Mouse (Mus musculus): ENCODE measurements around the gene 2300003K06Rik. TPM values are rescaled to one million over a fixed set of nuclear protein-coding genes. Genes with fewer than 3 reads are reported as not detected.
"Not testable (repeated sequence)": the region's sequence is repeated elsewhere in the genome, so short reads cannot be mapped to it uniquely, and the experiment has no call there.

The 2300003K06Rik gene
- not detected in 2 replicates for polyA plus RNA-seq (2016; fragmentation: Nextera tagmentation; extraction: Ambion mirVana)

DNA sequence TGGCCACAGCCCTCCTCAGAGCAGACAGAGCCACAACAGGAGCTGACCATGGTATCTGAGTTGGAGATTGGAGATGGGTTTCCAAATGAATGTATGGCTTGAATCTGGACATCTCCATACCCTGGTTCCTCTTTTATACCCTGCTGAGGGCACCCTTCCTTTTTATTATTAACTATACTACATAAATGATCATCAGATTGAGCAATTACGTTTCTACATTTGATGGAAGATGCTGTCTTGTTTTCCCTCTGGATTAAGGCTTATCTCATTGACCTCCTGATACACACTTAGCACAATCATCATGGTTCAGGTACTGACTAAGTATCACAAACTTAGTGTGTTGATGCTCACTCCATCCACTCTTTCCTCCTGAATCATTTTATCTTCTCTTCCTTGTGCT lies at the start of gene 2300003K06Rik:
TSS of gene 2300003K06Rik (minus strand) at position 101 of the 400 bp plus-strand sequence.
- DNase-seq (ENCODE audit: low spot score), result no peak
- no peaks in the 10 kb centered on the region for H3K27me3 ChIP-seq (ENCODE audit: insufficient read depth, poor library complexity, severe bottlenecking)
- 68% methylated on average over 1 of the region's 1 CpGs for WGBS
- no peak within 1 kb of the TSS for H3K27ac ChIP-seq
- H3K36me3 ChIP-seq, result no peaks in the 10 kb centered on the region
- no peaks in the 10 kb centered on the region for H3K9me3 ChIP-seq
- no peak within 1 kb of the TSS for H3K4me3 ChIP-seq
- no peaks in the 10 kb centered on the region for H3K4me1 ChIP-seq

DNA sequence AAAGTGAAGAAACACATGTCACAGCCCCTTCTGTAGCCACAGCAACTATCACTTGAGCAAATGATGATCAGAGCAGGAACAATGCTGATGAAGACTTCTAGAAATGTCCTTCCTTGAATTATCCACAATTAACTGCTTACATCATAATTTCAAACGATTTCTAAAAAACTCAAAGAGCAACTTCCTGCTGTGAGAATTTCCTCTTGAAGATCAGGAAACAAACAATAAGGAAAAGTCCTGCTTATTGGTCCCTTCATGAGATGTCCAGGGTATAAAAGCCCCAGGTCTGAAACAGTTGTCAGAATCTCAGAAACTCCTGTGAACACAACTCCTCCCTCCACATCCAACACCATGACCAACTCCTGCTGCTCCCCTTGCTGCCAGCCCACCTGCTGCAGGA lies 41.0 kb upstream of the 2300003K06Rik start, which contains the start of gene Gm11567:
TSS of gene Gm11567 (plus strand) at position 301 of the 400 bp plus-strand sequence.
- not testable (repeated sequence) for H3K27me3 ChIP-seq (ENCODE audit: insufficient read depth, poor library complexity, severe bottlenecking); DNase-seq (ENCODE audit: low spot score); H3K27ac ChIP-seq; H3K9me3 ChIP-seq; H3K4me3 ChIP-seq; H3K36me3 ChIP-seq; H3K4me1 ChIP-seq
- 55% methylated on average over 1 of the region's 1 CpGs for WGBS

DNA sequence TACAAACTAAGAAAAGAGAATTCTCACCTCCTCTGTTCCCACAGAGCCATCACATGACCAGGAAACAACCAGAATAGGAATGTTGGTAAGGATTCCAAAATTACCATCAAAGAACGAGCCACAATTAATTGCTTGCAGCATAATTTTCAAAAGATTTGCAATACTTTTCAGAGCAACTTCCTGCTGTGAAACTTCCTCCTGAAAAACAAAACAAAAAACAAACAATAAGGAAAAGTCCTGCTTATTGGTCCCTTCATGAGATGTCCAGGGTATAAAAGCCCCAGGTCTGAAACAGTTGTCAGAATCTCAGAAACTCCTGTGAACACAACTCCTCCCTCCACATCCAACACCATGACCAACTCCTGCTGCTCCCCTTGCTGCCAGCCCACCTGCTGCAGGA lies 35.2 kb upstream of the 2300003K06Rik start, which contains the start of gene Krtap9-1:
TSS of gene Krtap9-1 (plus strand) at position 301 of the 400 bp plus-strand sequence.
- not testable (repeated sequence) for H3K36me3 ChIP-seq; H3K4me3 ChIP-seq; DNase-seq (ENCODE audit: low spot score); H3K27ac ChIP-seq; H3K4me1 ChIP-seq; H3K9me3 ChIP-seq; H3K27me3 ChIP-seq (ENCODE audit: insufficient read depth, poor library complexity, severe bottlenecking)
- 78% methylated on average over 1 of the region's 1 CpGs for WGBS

DNA sequence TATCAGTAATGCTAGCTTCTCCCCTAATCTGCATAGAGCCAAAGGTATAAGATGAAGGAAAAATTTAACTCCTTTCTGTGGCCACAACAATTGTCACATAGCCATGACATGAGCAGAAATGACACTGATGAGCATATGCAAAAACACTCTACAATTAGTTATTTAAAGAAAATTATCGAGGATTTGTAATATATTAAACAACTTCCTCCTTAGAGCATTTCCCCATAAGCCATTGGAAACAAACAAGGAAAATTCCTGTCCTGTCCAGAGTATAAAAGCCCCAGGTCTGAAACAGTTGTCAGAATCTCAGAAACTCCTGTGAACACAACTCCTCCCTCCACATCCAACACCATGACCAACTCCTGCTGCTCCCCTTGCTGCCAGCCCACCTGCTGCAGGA lies 26.3 kb upstream of the 2300003K06Rik start, which contains the start of gene Gm11559:
TSS of gene Gm11559 (plus strand) at position 301 of the 400 bp plus-strand sequence.
- not testable (repeated sequence) for H3K27ac ChIP-seq; DNase-seq (ENCODE audit: low spot score); H3K9me3 ChIP-seq; H3K36me3 ChIP-seq; H3K27me3 ChIP-seq (ENCODE audit: insufficient read depth, poor library complexity, severe bottlenecking); H3K4me1 ChIP-seq; H3K4me3 ChIP-seq
- WGBS, result 52% methylated on average over 1 of the region's 1 CpGs

DNA sequence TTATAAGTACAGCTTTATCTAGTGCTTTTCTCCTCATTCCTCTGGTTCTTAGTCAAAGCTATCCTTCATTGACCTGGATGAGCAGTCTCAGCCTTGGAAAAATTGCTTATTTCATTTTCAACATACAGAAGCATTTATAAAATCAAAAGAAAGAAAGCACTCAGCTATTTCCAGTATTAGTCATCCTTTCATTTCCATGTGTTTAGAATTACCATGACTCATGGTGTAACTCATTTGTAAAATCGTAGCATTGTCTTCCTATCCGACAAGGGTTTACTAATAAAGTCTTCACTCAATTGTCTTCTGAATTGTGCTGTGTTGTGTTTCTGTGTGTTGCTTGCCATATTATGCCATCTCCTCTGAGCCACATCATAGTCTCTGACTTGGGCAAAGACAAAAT lies 20.9 kb upstream of the 2300003K06Rik start:
- H3K27me3 ChIP-seq (ENCODE audit: insufficient read depth, poor library complexity, severe bottlenecking), result no peaks in the 10 kb centered on the region
- WGBS, result 83% methylated on average over 2 of the region's 2 CpGs
- no peak overlapping the region for H3K27ac ChIP-seq
- no peak for DNase-seq (ENCODE audit: low spot score)
- H3K36me3 ChIP-seq, result no peaks in the 10 kb centered on the region
- H3K9me3 ChIP-seq, result no peaks in the 10 kb centered on the region
- no peaks in the 10 kb centered on the region for H3K4me1 ChIP-seq
- H3K4me3 ChIP-seq, result no peak overlapping the region

DNA sequence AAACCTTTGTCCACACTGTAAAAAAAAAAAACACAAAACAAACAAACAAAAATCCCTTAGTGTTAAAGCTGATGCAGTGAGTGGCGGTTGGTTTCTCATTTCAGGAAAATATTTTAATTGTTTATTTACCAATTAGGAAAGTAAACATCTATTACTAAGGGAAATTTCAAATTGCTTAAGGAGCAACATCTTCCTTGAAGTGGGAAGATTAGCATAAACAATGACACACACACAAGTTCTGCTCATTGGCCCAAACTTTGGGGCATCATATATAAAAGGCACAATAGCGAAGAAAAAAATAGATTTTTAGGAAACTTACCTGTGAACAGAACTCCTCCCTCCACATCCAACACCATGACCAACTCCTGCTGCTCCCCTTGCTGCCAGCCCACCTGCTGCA lies 19.8 kb upstream of the 2300003K06Rik start, which contains the start of gene Gm11568:
TSS of gene Gm11568 (plus strand) at position 301 of the 400 bp plus-strand sequence.
- no peak for DNase-seq (ENCODE audit: low spot score)
- Histone ChIP-seq H3K36me3 (no peaks in the 10 kb centered on the region), H3K9me3 (no peaks in the 10 kb centered on the region), H3K4me3 (no peak within 1 kb of the TSS), H3K27me3 (ENCODE audit: insufficient read depth, poor library complexity, severe bottlenecking) (no peaks in the 10 kb centered on the region), H3K4me1 (no peaks in the 10 kb centered on the region), H3K27ac (no peak within 1 kb of the TSS)
- 79% methylated on average over 2 of the region's 2 CpGs for WGBS

DNA sequence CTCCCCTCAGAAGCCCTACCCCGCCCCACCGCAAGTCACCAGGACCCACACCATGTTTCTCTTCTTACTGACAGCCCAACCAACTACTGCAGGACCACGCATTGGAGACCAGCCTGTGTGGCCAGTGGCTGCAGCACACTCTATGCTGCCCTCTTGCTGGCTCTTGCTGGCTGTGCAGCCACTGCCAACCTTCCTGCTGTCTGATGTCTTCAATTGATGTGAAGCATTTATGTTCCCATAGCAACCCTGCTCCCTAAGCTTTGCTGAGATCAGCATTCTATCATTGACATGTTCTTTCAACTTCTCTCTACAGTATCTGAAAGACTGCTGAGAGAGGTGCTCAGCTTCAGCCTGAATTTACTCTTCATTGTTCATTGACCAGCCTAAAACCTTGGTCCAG lies 16.3 kb upstream of the 2300003K06Rik start:
- DNase-seq (ENCODE audit: low spot score), result no peak
- no peaks in the 10 kb centered on the region for H3K36me3 ChIP-seq
- no peaks in the 10 kb centered on the region for H3K27me3 ChIP-seq (ENCODE audit: insufficient read depth, poor library complexity, severe bottlenecking)
- no peak overlapping the region for H3K4me3 ChIP-seq
- H3K9me3 ChIP-seq, result no peaks in the 10 kb centered on the region
- 58% methylated on average over 3 of the region's 3 CpGs for WGBS
- H3K4me1 ChIP-seq, result no peaks in the 10 kb centered on the region
- H3K27ac ChIP-seq, result no peak overlapping the region

DNA sequence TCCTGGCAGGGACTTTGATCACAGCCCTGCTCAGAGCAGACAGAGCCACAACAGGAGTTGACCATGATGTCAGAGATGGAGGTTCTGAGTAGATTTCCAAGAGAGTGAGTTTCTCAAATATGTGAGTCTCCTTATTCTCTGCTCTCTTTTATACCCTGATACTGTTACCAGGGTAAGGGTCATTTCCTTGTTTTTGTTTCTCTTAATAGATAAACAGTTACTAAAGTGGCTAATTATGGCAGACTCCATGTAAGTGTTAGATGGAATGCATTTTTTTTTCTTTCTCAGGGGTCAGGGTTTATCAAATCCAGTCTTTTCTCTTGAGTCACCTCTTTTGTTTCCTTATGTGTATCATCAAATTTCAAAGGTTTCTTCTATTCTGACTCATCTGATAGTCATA lies 13.6 kb upstream of the 2300003K06Rik start, which contains the start of gene Krtap4-16:
TSS of gene Krtap4-16 (minus strand) at position 101 of the 400 bp plus-strand sequence.
- DNase-seq (ENCODE audit: low spot score), result no peak
- H3K4me3 ChIP-seq, result no peak within 1 kb of the TSS
- H3K4me1 ChIP-seq, result no peaks in the 10 kb centered on the region
- H3K9me3 ChIP-seq, result no peaks in the 10 kb centered on the region
- H3K27me3 ChIP-seq (ENCODE audit: insufficient read depth, poor library complexity, severe bottlenecking), result no peaks in the 10 kb centered on the region
- no peaks in the 10 kb centered on the region for H3K36me3 ChIP-seq
- no peak within 1 kb of the TSS for H3K27ac ChIP-seq

DNA sequence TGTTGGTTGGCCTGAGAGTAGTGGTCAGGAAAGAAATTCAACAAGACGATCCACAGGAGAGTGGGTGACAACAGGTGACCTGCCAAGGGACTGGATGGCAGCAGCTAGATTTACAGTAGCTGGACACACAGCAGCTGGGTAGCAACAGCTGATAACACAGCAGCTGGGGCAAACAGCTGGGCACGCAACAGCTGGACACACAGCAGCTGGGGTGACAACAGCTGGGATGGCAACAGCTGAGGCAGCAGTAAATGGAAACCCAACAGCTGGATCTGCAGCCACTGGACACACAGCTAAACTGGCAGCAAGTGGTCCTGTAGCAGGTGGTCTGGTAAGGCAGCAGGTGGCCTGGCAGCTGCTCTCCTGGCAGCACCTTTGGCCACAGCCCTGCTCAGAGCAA lies 8.9 kb upstream of the 2300003K06Rik start:
- Histone ChIP-seq H3K4me1 (no peaks in the 10 kb centered on the region), H3K27ac (no peak overlapping the region), H3K36me3 (no peaks in the 10 kb centered on the region), H3K9me3 (no peaks in the 10 kb centered on the region), H3K27me3 (ENCODE audit: insufficient read depth, poor library complexity, severe bottlenecking) (no peaks in the 10 kb centered on the region), H3K4me3 (no peak overlapping the region)
- no peak for DNase-seq (ENCODE audit: low spot score)
- 91% methylated on average over 2 of the region's 2 CpGs for WGBS

DNA sequence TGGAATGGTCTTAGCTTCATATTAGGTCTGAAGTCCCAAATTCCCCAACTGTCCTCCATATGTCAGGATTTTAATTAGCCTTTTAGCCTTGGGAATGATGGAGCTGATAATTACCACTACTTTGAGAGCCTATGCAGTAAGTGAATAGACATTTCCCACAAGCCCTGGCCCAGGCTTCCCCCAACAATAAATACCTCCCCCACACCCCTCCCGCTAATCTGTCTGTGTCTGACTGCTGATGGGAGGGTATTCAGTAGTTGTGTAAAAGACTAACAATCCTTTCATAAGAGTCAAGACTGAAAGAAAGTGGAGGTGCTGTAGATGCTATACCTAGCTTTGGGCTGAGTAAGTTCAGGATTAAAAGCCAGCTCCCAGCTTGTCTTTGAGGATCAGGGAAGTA lies 4.3 kb upstream of the 2300003K06Rik start:
- DNase-seq (ENCODE audit: low spot score), result no peak
- WGBS, result 77% methylated on average over 1 of the region's 1 CpGs
- Histone ChIP-seq H3K27me3 (ENCODE audit: insufficient read depth, poor library complexity, severe bottlenecking) (no peaks in the 10 kb centered on the region), H3K4me1 (no peaks in the 10 kb centered on the region), H3K27ac (no peak overlapping the region), H3K4me3 (no peak overlapping the region), H3K36me3 (no peaks in the 10 kb centered on the region), H3K9me3 (no peaks in the 10 kb centered on the region)

DNA sequence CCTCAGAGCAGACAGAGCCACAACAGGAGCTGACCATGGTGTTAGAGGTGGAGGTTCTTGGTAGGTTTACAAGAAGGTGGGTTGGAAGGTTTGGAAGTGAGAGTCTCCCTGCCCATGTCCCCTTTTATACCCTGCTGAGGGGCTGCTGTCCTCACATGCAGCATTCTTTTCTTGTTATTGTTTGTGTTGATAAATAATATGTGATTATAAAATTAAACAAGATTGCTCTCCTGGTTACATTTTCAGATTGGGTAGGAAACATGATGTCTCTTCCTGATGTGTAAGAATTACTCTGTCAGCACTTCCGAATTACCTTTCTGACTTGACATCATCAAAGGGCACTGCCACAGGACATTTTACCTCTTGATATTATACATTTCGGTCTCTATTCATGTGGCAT lies 22.3 kb downstream of the 2300003K06Rik start, which contains the start of gene Gm11564:
TSS of gene Gm11564 (minus strand) at position 101 of the 400 bp plus-strand sequence.
- 78% methylated on average over 2 of the region's 2 CpGs for WGBS

DNA sequence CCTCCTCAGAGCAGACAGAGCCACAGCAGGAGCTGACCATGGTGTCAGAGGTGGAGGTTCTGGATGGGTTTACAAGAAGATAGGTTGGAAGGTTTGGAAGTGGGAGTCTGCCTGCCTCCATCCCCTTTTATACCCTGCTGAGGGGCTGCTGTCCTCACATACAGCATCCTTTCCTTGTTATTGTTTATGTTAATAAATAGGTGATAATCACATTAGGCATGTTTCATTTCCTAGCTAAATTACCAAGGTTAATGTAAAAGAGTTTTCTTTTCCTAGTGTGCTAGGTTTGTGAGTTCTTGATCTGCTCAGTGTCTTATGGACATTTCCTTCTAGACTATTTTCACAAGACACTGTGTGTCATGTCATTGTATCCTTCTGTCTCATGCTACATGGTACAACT lies 28.1 kb downstream of the 2300003K06Rik start, which contains the start of gene Krtap4-13:
TSS of gene Krtap4-13 (minus strand) at position 101 of the 400 bp plus-strand sequence.
- DNase-seq (ENCODE audit: low spot score); H3K27ac ChIP-seq; H3K27me3 ChIP-seq (ENCODE audit: insufficient read depth, poor library complexity, severe bottlenecking); H3K4me3 ChIP-seq; H3K36me3 ChIP-seq; H3K9me3 ChIP-seq; H3K4me1 ChIP-seq: not testable (repeated sequence)

More for the DNA sequence above, 22.3 kb downstream of the 2300003K06Rik start, which contains the start of gene Gm11564:
- not testable (repeated sequence) for H3K27ac ChIP-seq; H3K9me3 ChIP-seq; H3K4me3 ChIP-seq; H3K4me1 ChIP-seq; DNase-seq (ENCODE audit: low spot score); H3K36me3 ChIP-seq; H3K27me3 ChIP-seq (ENCODE audit: insufficient read depth, poor library complexity, severe bottlenecking)

DNA sequence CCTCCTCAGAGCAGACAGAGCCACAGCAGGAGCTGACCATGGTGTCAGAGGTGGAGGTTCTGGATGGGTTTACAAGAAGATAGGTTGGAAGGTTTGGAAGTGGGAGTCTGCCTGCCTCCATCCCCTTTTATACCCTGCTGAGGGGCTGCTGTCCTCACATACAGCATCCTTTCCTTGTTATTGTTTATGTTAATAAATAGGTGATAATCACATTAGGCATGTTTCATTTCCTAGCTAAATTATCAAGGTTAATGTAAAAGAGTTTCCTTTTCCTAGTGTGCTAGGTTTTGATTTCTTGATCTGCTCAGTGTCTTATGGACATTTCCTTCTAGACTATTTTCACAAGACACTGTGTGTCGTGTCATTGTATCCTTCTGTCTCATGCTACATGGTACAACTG lies 33.5 kb downstream of the 2300003K06Rik start, which contains the start of gene Gm11554:
TSS of gene Gm11554 (minus strand) at position 101 of the 400 bp plus-strand sequence.
- H3K4me1 ChIP-seq; H3K27ac ChIP-seq; H3K36me3 ChIP-seq; H3K4me3 ChIP-seq; H3K27me3 ChIP-seq (ENCODE audit: insufficient read depth, poor library complexity, severe bottlenecking); H3K9me3 ChIP-seq; DNase-seq (ENCODE audit: low spot score): not testable (repeated sequence)
- no CpG with 5 or more reads among the region's 1 CpGs for WGBS

DNA sequence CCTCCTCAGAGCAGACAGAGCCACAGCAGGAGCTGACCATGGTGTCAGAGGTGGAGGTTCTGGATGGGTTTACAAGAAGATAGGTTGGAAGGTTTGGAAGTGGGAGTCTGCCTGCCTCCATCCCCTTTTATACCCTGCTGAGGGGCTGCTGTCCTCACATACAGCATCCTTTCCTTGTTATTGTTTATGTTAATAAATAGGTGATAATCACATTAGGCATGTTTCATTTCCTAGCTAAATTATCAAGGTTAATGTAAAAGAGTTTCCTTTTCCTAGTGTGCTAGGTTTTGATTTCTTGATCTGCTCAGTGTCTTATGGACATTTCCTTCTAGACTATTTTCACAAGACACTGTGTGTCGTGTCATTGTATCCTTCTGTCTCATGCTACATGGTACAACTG lies 39.0 kb downstream of the 2300003K06Rik start, which contains the start of gene Gm11569:
TSS of gene Gm11569 (minus strand) at position 101 of the 400 bp plus-strand sequence.
- H3K9me3 ChIP-seq; H3K36me3 ChIP-seq; H3K4me3 ChIP-seq; H3K27ac ChIP-seq; H3K27me3 ChIP-seq (ENCODE audit: insufficient read depth, poor library complexity, severe bottlenecking); H3K4me1 ChIP-seq; DNase-seq (ENCODE audit: low spot score): not testable (repeated sequence)
- no CpG with 5 or more reads among the region's 1 CpGs for WGBS

All from heart, embryonic 10.5 days (tissue).